Mouse (Mus musculus) Patski (cell line): ENCODE data around the gene Tbcb. TPM values are rescaled to one million over a fixed set of nuclear protein-coding genes. Genes with fewer than 3 reads are reported as not detected.

ENCODE experiments used
- ATAC-seq: fragments of 100-300 bp; one replicate; pipeline ENCODE4 v1.8.0; 2021
- CTCF ChIA-PET: fragments of 350-600 bp; sonication (Branson Sonifier 250); formaldehyde crosslinking; loops from one replicate; lab custom pipeline; 2022; ENCODE audit warnings: inconsistent platforms; lab: Charles Lee
- POLR2A ChIA-PET: fragments of 350-600 bp; sonication (Branson Sonifier 250); formaldehyde crosslinking; loops from one replicate; lab custom pipeline; 2022; ENCODE audit warnings: antibody characterized with exemption, inconsistent platforms; lab: Charles Lee
- DNase-seq: peaks from one replicate; pipeline ENCODE4 v3.0.0-alpha.2; 2011; ENCODE audit warnings: low read depth, low spot score
- H3K27me3 ChIP-seq: fragments of 371-371 bp; one replicate; pipeline ENCODE4 v1.5.1; 2021
- CTCF ChIP-seq: fragments of 100-300 bp; IDR thresholded peaks from one replicate; pipeline ENCODE4 v1.5.1; 2021
- in situ Hi-C: fragments of 300-500 bp; cut with MboI; formaldehyde crosslinking; loops from 3 replicates; pipeline ENCODE4 v1.11.1; 2018; ENCODE audit warnings: low pct_unique_long_range_greater_than_20kb, mixed read lengths
- polyA plus RNA-seq: library from polyadenylated mRNA; unstranded; gene quantifications from one replicate; pipeline ENCODE4 v1.2.3, GENCODE M21; 2021

Tbcb gene
- polyA plus RNA-seq = 87.4 TPM

- ChIA-PET POLR2A (no interaction called here), CTCF (interaction anchor here (0.7 to 3.0 kb wide), 2 partner anchors 14 to 48 kb away, joined by 3 to 11 read pairs; partner anchors contain the start of genes Thap8 and Wdr62)
- in situ Hi-C loops = no loop called here
- no peak for TF ChIP-seq CTCF
- H3K27me3 ChIP-seq = no peaks in the 10 kb centered on the region
- peak; percentile 94 for ATAC-seq
- DNase-seq = peak; percentile 97
These were observed at the start of gene Tbcb, which contains the start of gene Polr2i for GRCm38 (mm10) chr7:30231669-30232454. Gene Tbcb (minus strand): TSS chr7:30232272. Gene Polr2i (plus strand): TSS chr7:30231948.

DNA sequence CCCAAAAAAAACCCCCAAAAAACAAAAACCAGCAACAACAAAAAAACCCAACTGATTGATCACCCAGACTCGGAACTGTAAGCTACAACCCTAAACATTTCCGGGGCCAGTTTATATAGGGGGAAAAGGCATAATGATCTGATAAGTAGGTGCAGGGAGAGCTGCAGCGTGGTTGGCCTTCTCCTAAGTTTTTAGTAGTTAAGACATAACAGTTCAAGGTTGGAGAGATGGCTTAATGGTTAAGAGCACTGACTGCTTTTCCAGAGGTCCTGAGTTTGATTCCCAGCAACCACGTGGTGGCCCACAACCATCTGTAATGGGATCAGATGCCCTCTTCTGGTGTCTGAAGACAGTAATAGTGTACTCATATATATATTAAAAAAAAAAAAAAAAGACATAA lies 49.5 kb upstream of the Tbcb start:
- DNase-seq (no peak), ATAC-seq (no peak)
- CTCF ChIA-PET = interaction anchor here (0.9 to 1.7 kb wide), 2 partner anchors 10 to 19 kb away, joined by 3 to 5 read pairs; partner anchors contain the start of gene Clip3
- POLR2A ChIA-PET = no interaction called here
- no peaks in the 10 kb centered on the region for H3K27me3 ChIP-seq
- no peak for TF ChIP-seq CTCF
- in situ Hi-C loops = no loop called here

GRCm38 (mm10) chr7:30280670-30281138 lies 48.6 kb upstream of the Tbcb start:
- ATAC-seq (peak; percentile 71), DNase-seq (peak; percentile 72)
- TF ChIP-seq CTCF = no peak
- in situ Hi-C loops = no loop called here
- CTCF ChIA-PET = interaction anchor here (0.9 to 1.5 kb wide), 4 partner anchors 11 to 64 kb away, joined by 3 to 4 read pairs (median 3); partner anchors contain the start of genes Clip3, Polr2i and Tbcb
- H3K27me3 ChIP-seq = no peaks in the 10 kb centered on the region
- POLR2A ChIA-PET = interaction anchor here (0.7 kb wide), 1 partner anchor 223 kb away, joined by 3 read pairs; no protein-coding TSS in a partner anchor

GRCm38 (mm10) chr7:30279951-30280669 lies 48.0 kb upstream of the Tbcb start, which contains the start of the genes Thap8 and Wdr62:
Gene Thap8 (plus strand): TSS chr7:30280094.
Gene Wdr62 (minus strand): TSS chr7:30280419.
- ChIA-PET POLR2A (interaction anchor here (0.7 kb wide), 1 partner anchor 223 kb away, joined by 3 read pairs; no protein-coding TSS in a partner anchor), CTCF (interaction anchor here (1.0 to 1.5 kb wide), 3 partner anchors 20 to 63 kb away, joined by 3 to 4 read pairs (median 3); partner anchors contain the start of genes Polr2i and Tbcb)
- in situ Hi-C loops = no loop called here
- DNase-seq = peak; percentile 75
- peak; percentile 83 for ATAC-seq
- no peaks in the 10 kb centered on the region for H3K27me3 ChIP-seq
- TF ChIP-seq CTCF = no peak

DNA sequence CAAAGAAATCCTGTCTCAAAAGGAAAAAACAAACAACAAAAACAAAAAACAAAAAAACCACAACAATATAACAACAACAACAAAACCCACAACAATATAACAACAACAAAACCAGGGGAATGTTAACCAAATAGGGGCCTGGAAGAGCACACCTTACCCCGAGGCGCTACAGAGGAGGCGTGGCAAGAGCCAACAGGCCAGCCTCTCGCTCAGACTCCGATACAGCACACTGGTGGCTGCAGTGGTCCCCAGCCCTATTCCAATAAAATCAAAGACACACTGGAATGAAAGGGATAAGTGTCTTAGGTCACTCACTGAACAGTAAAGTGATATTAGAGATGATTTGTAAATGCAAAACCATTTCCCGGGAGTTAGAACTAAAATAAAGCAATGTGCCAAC lies 47.5 kb upstream of the Tbcb start:
- ATAC-seq = peak; percentile 42
- in situ Hi-C loops = no loop called here
- DNase-seq = no peak
- CTCF ChIA-PET = interaction anchor here (1.5 kb wide), 1 partner anchor 21 kb away, joined by 4 read pairs; no protein-coding TSS in a partner anchor
- no peak for TF ChIP-seq CTCF
- H3K27me3 ChIP-seq = no peaks in the 10 kb centered on the region
- POLR2A ChIA-PET = no interaction called here

DNA sequence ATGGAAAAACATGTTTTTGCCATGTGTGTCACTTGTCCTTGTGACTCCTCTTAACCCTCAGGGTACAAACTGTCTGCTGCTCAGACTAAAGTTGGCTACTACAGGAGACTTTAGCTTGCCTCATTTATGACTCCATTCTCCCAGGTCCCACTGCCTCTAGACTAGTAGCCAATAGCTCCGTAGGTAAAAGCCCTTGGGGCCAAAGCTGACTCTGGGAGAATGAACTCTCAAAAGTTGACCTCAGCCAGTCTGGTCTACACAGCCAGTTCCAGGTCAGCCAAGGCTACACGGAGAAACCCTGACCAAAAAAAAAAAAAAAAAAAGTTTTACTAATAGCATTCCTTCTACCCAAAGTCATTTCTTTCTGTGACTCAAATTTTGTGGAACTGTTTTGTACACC lies 46.8 kb upstream of the Tbcb start:
- in situ Hi-C loops = no loop called here
- DNase-seq = no peak
- CTCF ChIA-PET = interaction anchor here (0.8 kb wide), 1 partner anchor 10 kb away, joined by 3 read pairs; no protein-coding TSS in a partner anchor
- H3K27me3 ChIP-seq = no peaks in the 10 kb centered on the region
- no peak for TF ChIP-seq CTCF
- POLR2A ChIA-PET = no interaction called here
- no peak for ATAC-seq

DNA sequence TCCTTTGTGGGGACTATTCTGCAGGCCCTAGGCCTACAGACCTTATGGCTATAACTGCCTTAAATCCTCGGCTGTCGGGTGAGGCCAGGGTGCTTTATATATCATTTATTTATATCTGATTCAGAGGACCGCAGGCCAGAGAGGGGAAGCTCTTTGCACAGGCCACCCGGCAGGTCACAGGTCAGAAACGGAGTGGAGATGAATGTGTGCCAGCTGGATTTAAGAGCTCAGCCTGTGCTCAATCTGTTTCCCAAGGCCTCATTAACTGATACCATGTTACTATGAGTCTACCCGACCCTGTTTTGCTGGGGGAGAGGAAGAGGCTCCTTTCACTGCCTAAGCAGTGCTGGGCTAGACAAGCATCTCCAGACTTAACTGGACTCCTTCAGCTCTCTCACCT lies 42.3 kb upstream of the Tbcb start:
- ATAC-seq (no peak), DNase-seq (no peak)
- in situ Hi-C loops = no loop called here
- H3K27me3 ChIP-seq = no peaks in the 10 kb centered on the region
- POLR2A ChIA-PET = no interaction called here
- TF ChIP-seq CTCF = no peak
- CTCF ChIA-PET = interaction anchor here (1.1 to 4.3 kb wide), 4 partner anchors 9 to 26 kb away, joined by 4 to 12 read pairs (median 6); no protein-coding TSS in a partner anchor

- DNase-seq = no peak
- ChIA-PET CTCF (no interaction called here), POLR2A (no interaction called here)
- no peak for ATAC-seq
- TF ChIP-seq CTCF = no peak
- in situ Hi-C loops = no loop called here
- no peaks in the 10 kb centered on the region for H3K27me3 ChIP-seq
These were observed 37.6 kb upstream of the Tbcb start for GRCm38 (mm10) chr7:30269641-30270040.

DNA sequence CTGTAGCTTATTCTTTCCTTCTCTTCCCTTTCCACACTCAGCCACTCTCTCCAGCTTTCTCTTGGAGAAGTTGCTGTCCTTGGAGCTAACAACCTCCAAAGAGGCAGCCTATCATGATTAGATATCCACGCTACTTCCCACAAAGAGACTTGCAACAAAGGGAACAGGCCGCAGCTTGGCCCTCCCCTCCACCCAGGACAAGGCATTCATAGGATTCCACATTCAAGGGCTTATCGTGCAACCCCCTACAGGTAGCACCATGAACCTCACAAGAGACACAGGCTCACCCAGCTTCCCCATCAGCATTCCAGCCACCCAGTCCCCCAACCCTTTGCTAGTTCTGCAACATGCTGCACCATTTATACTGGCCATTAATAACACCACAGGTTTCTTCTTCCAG lies 34.7 kb upstream of the Tbcb start:
- in situ Hi-C loops = no loop called here
- ATAC-seq = no peak
- ChIA-PET CTCF (no interaction called here), POLR2A (interaction anchor here (1.1 kb wide), 1 partner anchor 9 kb away, joined by 3 read pairs; no protein-coding TSS in a partner anchor)
- no peaks in the 10 kb centered on the region for H3K27me3 ChIP-seq
- DNase-seq = no peak
- no peak for TF ChIP-seq CTCF

DNA sequence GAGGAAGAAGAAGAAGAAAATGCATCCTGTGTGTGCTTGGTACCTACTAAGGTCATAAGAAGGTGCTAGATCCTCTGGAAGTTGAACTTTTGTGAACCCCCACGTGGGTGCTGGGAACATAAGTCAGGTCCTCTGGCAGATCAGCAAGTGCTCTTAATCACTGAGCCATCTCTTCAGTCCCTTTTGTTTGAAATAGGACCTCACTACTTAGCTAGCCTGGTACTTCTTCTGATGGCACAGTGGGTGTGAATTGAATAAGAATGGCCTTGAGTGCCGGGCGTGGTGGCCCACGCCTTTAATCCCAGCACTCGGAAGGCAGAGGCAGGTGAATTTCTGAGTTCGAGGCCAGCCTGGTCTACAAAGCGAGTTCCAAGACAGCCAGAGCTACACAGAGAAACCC lies 33.9 kb upstream of the Tbcb start:
- ATAC-seq (no peak), DNase-seq (no peak)
- TF ChIP-seq CTCF = no peak
- CTCF ChIA-PET = interaction anchor here (1.6 kb wide), 1 partner anchor 9 kb away, joined by 4 read pairs; no protein-coding TSS in a partner anchor
- in situ Hi-C loops = no loop called here
- H3K27me3 ChIP-seq = no peaks in the 10 kb centered on the region
- POLR2A ChIA-PET = no interaction called here
